Mouse (Mus musculus): ENCODE data around the gene Arhgap10.

The Arhgap10 gene

GRCm38 (mm10) chr8:77516845-77517244 is 908 bp downstream of the Arhgap10 start:
- DNase-seq (ENCODE audit: low spot score), result peak; percentile 14

DNA sequence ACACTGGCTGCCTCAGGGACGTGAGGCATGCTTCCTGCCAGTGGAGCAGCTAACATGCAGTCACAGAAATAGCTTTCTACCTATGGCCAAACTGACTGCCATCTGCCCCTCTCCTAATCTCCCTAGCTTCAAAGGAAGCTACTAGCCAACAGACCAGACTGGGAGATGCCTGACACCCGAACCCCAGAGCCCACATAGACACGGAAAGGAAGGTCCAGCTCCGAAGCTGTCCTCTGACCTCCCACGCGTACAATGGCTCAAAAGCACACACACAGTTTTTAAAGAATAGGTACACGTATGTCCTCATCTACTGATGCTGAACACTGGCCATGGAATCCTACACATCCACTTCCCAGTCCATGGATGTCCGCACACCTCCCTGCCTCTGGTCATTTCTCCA is 2.0 kb downstream of the Arhgap10 start:
- no peak for DNase-seq (ENCODE audit: low spot score)

GRCm38 (mm10) chr8:77515201-77515600 is 2.6 kb downstream of the Arhgap10 start:
- no peak for DNase-seq (ENCODE audit: low spot score)

- no peak for DNase-seq (ENCODE audit: low spot score)
These were observed 5.8 kb downstream of the Arhgap10 start for GRCm38 (mm10) chr8:77511750-77512493.

- DNase-seq (ENCODE audit: low spot score), result no peak
These were observed 7.3 kb downstream of the Arhgap10 start for GRCm38 (mm10) chr8:77510426-77510825.

DNA sequence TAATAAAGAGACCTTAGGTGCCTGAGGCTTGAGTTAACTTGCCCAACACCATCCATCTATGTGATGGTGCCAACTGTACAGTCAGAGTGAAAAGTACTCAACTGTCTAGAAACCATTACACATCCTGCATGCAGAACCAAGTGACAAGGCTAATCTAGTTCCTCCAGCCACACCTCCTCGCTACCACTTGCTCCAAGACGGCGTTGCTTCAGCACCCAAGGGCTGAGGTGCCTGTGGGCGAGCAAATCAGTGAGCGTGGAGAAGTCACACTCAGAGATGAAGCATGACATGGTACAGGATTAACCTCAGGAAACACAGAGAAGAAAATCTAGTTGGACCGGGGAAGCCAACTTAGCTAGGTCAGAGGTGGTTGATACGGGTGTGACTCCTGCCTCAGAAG is 8.7 kb downstream of the Arhgap10 start:
- DNase-seq (ENCODE audit: low spot score), result no peak

- DNase-seq (ENCODE audit: low spot score), result no peak
These were observed 10.2 kb downstream of the Arhgap10 start for GRCm38 (mm10) chr8:77507510-77508035.

DNA sequence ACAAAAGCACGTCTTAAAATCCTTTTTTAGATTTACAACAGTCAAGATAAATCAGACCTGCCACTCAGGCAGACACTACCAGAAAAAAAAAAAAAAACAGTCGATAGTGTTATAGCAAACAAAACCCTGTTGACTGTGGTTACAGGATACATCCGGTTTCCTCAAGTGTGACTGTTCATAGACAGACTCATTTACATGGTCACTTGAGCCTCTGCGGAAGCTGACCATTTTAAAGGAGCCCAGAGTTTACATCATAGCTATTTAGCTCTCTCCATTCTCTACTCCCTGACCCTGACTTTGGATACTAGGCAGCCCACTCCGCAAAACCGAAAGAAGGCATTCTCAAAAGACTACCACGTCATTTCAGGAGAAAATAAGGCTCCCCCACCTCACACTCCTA is 11.2 kb downstream of the Arhgap10 start:
- no peak for DNase-seq (ENCODE audit: low spot score)

- no peak for DNase-seq (ENCODE audit: low spot score)
These were observed 15.2 kb downstream of the Arhgap10 start for GRCm38 (mm10) chr8:77502547-77502946.

DNA sequence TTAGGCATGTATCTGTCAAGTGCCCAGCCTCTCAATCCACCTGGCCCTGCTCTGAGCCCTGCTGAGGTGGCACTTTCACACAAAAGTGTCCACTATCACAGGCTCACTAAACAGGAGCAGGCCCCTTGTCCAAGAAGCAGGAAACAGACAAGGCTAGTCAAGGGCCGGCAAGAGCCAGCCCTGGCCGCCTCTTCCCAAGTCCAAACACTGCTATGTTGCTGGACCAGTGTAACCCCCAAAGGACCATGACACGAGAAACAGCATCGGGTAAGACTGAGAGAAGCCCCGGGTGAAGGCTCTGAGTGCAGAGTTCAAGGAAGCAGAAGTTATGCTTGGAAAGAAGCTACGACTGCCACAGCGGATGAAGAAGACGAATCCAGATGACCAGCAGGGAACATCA is 16.6 kb downstream of the Arhgap10 start:
- DNase-seq (ENCODE audit: low spot score), result no peak

DNA sequence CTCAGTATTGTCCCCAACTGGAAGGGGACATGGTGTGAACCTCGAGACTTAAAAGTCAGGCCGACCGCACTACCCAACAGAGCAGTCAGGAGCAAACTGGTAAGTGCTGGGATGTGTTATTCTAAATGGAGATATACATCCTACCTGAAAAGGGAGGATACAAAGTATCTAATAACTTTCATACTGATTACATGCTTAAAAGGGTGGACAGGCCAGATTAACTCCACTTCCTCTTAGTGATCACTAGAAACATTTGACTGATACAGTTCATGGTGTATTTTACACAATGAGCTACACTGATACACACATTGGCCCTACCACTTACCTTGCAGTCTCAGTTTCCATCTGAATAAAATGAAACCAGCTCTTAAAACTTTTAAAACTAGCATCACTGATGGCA is 17.5 kb downstream of the Arhgap10 start:
- no peak for DNase-seq (ENCODE audit: low spot score)

GRCm38 (mm10) chr8:77497442-77497841 is 20.3 kb downstream of the Arhgap10 start:
- no peak for DNase-seq (ENCODE audit: low spot score)

- no peak for DNase-seq (ENCODE audit: low spot score)
These were observed 21.5 kb downstream of the Arhgap10 start for GRCm38 (mm10) chr8:77496253-77496652.

GRCm38 (mm10) chr8:77494376-77495328 is 23.1 kb downstream of the Arhgap10 start:
- no peak for DNase-seq (ENCODE audit: low spot score)

- DNase-seq (ENCODE audit: low spot score), result peak; percentile 58
These were observed 25.2 kb downstream of the Arhgap10 start for GRCm38 (mm10) chr8:77492356-77493058.

GRCm38 (mm10) chr8:77491231-77491923 is 26.4 kb downstream of the Arhgap10 start:
- DNase-seq (ENCODE audit: low spot score), result peak; percentile 16

DNA sequence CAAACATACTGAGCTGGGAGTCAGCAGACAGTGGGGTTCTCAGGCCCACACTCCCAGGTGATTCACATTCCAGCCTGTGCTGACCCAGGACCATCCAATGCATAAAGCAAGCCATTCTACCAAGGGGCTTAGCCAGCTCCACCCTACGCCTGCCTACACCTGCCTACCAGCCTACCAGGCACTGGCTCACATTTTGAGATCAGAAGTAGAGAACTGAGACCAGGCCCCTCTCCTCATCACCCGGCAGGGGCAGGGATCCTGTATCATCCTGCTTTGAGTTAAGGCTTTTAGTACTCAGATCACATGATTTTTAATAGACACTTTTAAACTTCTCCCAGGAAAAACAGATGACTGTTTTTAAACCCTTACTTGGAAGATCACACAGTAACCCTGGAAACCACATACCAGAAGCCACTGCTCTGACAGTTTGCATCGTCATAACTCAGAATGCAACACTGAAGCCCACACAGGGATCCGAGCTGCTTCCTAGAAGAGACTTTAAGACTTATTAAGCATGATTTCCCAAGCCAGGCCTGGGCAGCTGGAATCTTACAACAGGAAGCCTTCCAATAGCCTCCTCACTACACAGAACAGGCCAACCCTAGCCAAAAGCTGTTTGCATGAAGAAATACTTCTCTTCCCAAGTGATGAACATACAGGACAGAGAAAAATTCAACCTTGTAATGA is 27.5 kb downstream of the Arhgap10 start:
- DNase-seq (ENCODE audit: low spot score), result no peak

DNA sequence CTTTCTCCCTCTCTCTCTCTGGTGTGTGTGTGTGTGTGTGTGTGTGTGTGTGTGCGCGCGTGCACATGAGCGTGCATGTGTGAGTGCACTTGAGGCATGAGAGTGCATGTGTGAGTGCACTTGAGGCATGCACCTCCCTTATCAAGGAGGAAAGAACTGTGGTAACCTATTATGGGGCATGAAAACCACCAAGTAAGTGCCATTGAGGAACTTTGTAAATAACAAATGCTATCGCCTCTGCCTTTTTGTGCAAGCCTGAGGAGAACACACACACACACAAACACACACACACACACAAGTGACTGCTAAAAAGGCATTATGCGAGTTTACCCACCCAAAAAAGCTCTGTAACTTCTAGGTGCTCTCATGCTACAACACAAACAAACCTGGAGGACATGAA is 28.5 kb downstream of the Arhgap10 start:
- no peak for DNase-seq (ENCODE audit: low spot score)

GRCm38 (mm10) chr8:77488215-77488606 is 29.5 kb downstream of the Arhgap10 start:
- no peak for DNase-seq (ENCODE audit: low spot score)

GRCm38 (mm10) chr8:77487590-77488214 is 30.1 kb downstream of the Arhgap10 start:
- no peak for DNase-seq (ENCODE audit: low spot score)

- DNase-seq (ENCODE audit: low spot score), result no peak
These were observed 31.0 kb downstream of the Arhgap10 start for GRCm38 (mm10) chr8:77486749-77487148.

All from c-Kit-positive CD71-positive TER-119-positive erythroid progenitor cells, embryonic 14.5 days (primary cell).